Mouse (Mus musculus) intestine, embryonic 15.5 days (tissue): Measurements from ENCODE around the gene Gm10662. TPM values are rescaled to one million over a fixed set of nuclear protein-coding genes. Genes with fewer than 3 reads are reported as not detected.
"Not testable (repeated sequence)": the region's sequence is repeated elsewhere in the genome, so short reads cannot be mapped to it uniquely, and the experiment has no call there.

Experiments
- ATAC-seq: fragments of 200-750 bp; cut with Nextera tagmentation; 2 replicates; pipeline ENCODE4 v1.8.0; 2017; ENCODE audit warnings: moderate TSS enrichment, moderate library complexity
- H3K27ac ChIP-seq: fragments of 300-500 bp; sonication (generic); 2 replicates; pipeline ENCODE4 v1.5.1; 2015; ENCODE audit warnings: mild to moderate bottlenecking, inconsistent platforms
- H3K27me3 ChIP-seq: fragments of 300-500 bp; sonication (generic); replicated peaks from 2 replicates; pipeline ENCODE4 v1.6.1; 2015; ENCODE audit warnings: inconsistent platforms
- H3K36me3 ChIP-seq: fragments of 300-500 bp; sonication (generic); 2 replicates; pipeline ENCODE4 v1.6.1; 2015; ENCODE audit warnings: inconsistent platforms
- H3K4me1 ChIP-seq: fragments of 300-500 bp; sonication (generic); replicated peaks from 2 replicates; pipeline ENCODE4 v1.6.1; 2015; ENCODE audit warnings: inconsistent platforms
- H3K4me2 ChIP-seq: fragments of 300-500 bp; sonication (generic); replicated peaks from 2 replicates; pipeline ENCODE4 v1.6.1; 2015; ENCODE audit warnings: mild to moderate bottlenecking, inconsistent platforms
- H3K4me3 ChIP-seq: fragments of 300-500 bp; sonication (generic); replicated peaks from 2 replicates; pipeline ENCODE4 v1.5.1; 2015; ENCODE audit warnings: inconsistent platforms
- H3K9ac ChIP-seq: fragments of 300-500 bp; sonication (generic); 2 replicates; pipeline ENCODE4 v1.6.1; 2015; ENCODE audit warnings: inconsistent platforms
- H3K9me3 ChIP-seq: fragments of 300-500 bp; sonication (generic); 2 replicates; pipeline ENCODE4 v1.6.1; 2016; ENCODE audit warnings: inconsistent platforms
- WGBS: fragments of 180-500 bp; shearing (Covaris S2); methylation state at CpG from one replicate; pipeline ENCODE4 v1.1.7; 2015; 5-methylcytosine and 5-hydroxymethylcytosine counted together
- polyA plus RNA-seq: library from polyadenylated mRNA; unstranded; fragments of >200 nt; fragmentation: Nextera tagmentation; extraction: Ambion mirVana; gene quantifications from 2 replicates; pipeline ENCODE4 v1.2.1, GENCODE M21; 2015

The Gm10662 gene
- not detected in 2 replicates for polyA plus RNA-seq

DNA sequence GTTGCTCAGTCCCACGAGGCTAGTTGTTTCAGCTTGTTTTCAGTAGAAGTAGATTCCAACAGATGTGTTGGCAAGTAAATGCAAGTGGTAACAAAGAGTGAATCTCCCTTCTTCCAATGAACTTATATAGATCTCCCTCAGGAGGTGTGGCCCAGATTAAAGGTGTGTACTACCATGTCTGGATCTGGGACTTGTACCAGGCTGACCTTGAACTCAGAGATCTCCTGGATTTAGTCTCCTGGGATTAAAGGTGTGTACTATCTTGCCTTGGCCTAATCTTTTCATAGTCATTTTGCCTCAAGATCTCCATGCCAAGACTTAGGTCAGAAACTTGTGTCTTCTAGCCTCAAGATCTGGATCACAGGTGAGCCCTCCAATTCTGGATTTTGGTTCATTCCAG is at the start of gene Gm10662:
Gene Gm10662, minus strand, starts transcription at position 101 of the 400 bp plus-strand sequence.
- not testable (repeated sequence) for H3K36me3 ChIP-seq, H3K9me3 ChIP-seq, H3K9ac ChIP-seq, H3K27me3 ChIP-seq, H3K4me2 ChIP-seq, H3K4me1 ChIP-seq, ATAC-seq, H3K4me3 ChIP-seq, H3K27ac ChIP-seq
- WGBS, result no CpG with 5 or more reads among the region's 1 CpGs

DNA sequence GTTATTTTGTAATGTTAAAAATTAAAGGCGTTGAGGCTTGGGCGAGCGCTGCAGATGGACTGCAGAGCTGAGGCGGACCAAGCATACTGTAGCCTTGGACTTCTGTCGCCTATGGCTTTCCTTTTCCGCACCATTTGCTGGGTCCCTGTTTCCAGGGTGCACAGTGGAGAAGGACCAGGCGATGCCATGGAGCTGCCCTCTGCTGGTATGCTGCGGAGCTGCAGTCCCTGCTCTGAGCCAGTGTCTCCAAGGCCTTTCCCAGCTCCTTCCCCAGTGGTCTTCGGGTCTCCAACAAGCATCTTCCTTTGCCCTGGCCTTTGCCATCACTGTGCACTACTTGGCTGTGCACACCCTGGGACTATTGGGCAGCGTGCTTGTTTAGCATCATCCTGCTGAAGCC is 19.2 kb upstream of the Gm10662 start:
- 86% methylated on average over 10 of the region's 10 CpGs for WGBS
- not testable (repeated sequence) for H3K36me3 ChIP-seq, H3K27ac ChIP-seq, H3K4me3 ChIP-seq, H3K9ac ChIP-seq, H3K27me3 ChIP-seq, H3K4me2 ChIP-seq, H3K4me1 ChIP-seq, H3K9me3 ChIP-seq, ATAC-seq

Other genes starting within 250 kb of the Gm10662 start
- not detected in 2 replicates for gene Gm4214, start 159.8 kb downstream of the Gm10662 start, polyA plus RNA-seq
- gene Gm4216, start 124.6 kb downstream of the Gm10662 start, polyA plus RNA-seq, result not detected in 2 replicates
- gene Vmn1r163, start 88.9 kb downstream of the Gm10662 start, polyA plus RNA-seq, result not detected in 2 replicates
- not detected in 2 replicates for gene Gm8720, start 77.0 kb downstream of the Gm10662 start, polyA plus RNA-seq
- not detected in 2 replicates for gene Vmn1r165, start 72.9 kb upstream of the Gm10662 start, polyA plus RNA-seq
- not detected in 2 replicates for gene Vmn1r166, start 107.2 kb upstream of the Gm10662 start, polyA plus RNA-seq
- not detected in 2 replicates for gene Gm6902, start 134.4 kb upstream of the Gm10662 start, polyA plus RNA-seq
- gene Nlrp4e, start 156.7 kb upstream of the Gm10662 start, polyA plus RNA-seq, result not detected in 2 replicates
- gene Nlrp5, start 241.4 kb upstream of the Gm10662 start, polyA plus RNA-seq, result not detected in 2 replicates